10 mouse cellular contexts compared by ENCODE assay signal in genomic region chr13:104918663-104919062, GRCm38 (mm10). TPM values are rescaled to one million over a fixed set of nuclear protein-coding genes. Genes with fewer than 3 reads are reported as not detected.
DNase-seq lines count a peak whose midpoint lies in the region; ATAC-seq and TF ChIP-seq lines count a peak whose summit lies in the region.
"Had no signal": no experiment of that assay in that cellular context is flagged by ENCODE, and none has a peak within 500 bp of the region (broad histone marks: within the 10 kb centered on the region; RNA-seq: fewer than 3 reads in every experiment).

No protein-coding gene starts in this region.

- no peaks in the 10 kb centered on the region for H3K4me1 ChIP-seq in testis, adult 2 months (ENCODE audit: control insufficient read depth, insufficient read depth, low read length)

- peak; percentile 60 for TF ChIP-seq CTCF in gastrocnemius, adult 2 months (IDR thresholded peaks at IDR 0.05)
- TF ChIP-seq CTCF in testis, adult 2 months (IDR thresholded peaks at IDR 0.05; ENCODE audit: control insufficient read depth, insufficient read depth, insufficient replicate concordance, low read depth, low read length): peak; percentile 54; the same call in 1 of the 2 replicates

- H3K27ac ChIP-seq in gastrocnemius, adult 2 months: no peak overlapping the region
- H3K27ac ChIP-seq in testis, adult 2 months (ENCODE audit: control insufficient read depth, insufficient read depth, low read depth, low read length): no peak overlapping the region

- TF ChIP-seq POLR2A in testis, adult 2 months (IDR thresholded peaks at IDR 0.05; ENCODE audit: control insufficient read depth, low read depth, low read length): no peak

- H3K4me3 ChIP-seq in gastrocnemius, adult 2 months: no peak overlapping the region
- H3K4me3 ChIP-seq in testis, adult 2 months (ENCODE audit: control insufficient read depth, low read depth, low read length): peak overlapping the region; percentile 18

- no peaks in the 10 kb centered on the region for H3K27me3 ChIP-seq in testis, adult 2 months (ENCODE audit: control insufficient read depth, insufficient read depth, low read length)

- DNase-seq in gastrocnemius, adult 2 months: no peak
- no peak for DNase-seq in gastrocnemius, adult 8-10 months (ENCODE audit: low spot score in 2 of 2)
- no peak for DNase-seq in testis, postnatal 10 days (ENCODE audit: low spot score)
- DNase-seq in urinary bladder, adult 18-20 months (ENCODE audit: low spot score in 2 of 2): no peak
- no peak for DNase-seq in urinary bladder, adult 2 months (ENCODE audit: low spot score)

- ATAC-seq in granulocyte monocyte progenitor cell, adult 5-6 weeks (replicated peaks; ENCODE audit: poor library complexity, severe bottlenecking): peak; percentile 25; the same call in 1 of the 2 replicates
- ATAC-seq in activated CD4-positive, CD25-positive, alpha-beta regulatory T cell, adult 4 months: no peak

- no peaks in the 10 kb centered on the region for H3K36me3 ChIP-seq in testis, adult 2 months (ENCODE audit: control insufficient read depth, insufficient read depth, low read length)

- intact Hi-C loops in gastrocnemius, adult 2 months (cut with DNase I): no loop called here

RNA-seq across cellular contexts. Expression of gene Shisal2b, which starts 55.0 kb away (rescaled TPM):
- total RNA-seq in gastrocnemius, adult 2 months (2021): under 1 TPM in 1 of 2 experiments, not detected in 1; 0.56 TPM
- not detected for total RNA-seq in gastrocnemius, adult 8-10 months (2022)
- not detected in 2 replicates for polyA plus RNA-seq in testis, adult 2 months (2012; rRNA removed)
- total RNA-seq in granulocyte monocyte progenitor cell, adult 5-6 weeks (2014; fragmentation: Nextera tagmentation): not detected in 2 replicates
- not detected in 2 replicates for total RNA-seq in granulocyte monocyte progenitor cell, adult 5-6 weeks (2017)
- not detected in 2 replicates for polyA plus RNA-seq in urinary bladder, adult 2 months (2012; rRNA removed)
- polyA plus RNA-seq in activated CD4-positive, CD25-positive, alpha-beta regulatory T cell, adult 4 months (2017; shearing (Covaris generic)): under 1 TPM in 1 of 2 experiments, not detected in 1; 0.94 TPM
- polyA plus RNA-seq: intestine, embryonic 14.5 days; liver, embryonic 16.5 days had no signal
